Mouse (Mus musculus) MN1 (cell line): ENCODE data around the gene Hmcn1.

Experiments
- DNase-seq: peaks from one replicate; pipeline ENCODE4 v3.0.0-alpha.2; 2016; ENCODE audit warnings: low spot score

Gene Hmcn1

DNA sequence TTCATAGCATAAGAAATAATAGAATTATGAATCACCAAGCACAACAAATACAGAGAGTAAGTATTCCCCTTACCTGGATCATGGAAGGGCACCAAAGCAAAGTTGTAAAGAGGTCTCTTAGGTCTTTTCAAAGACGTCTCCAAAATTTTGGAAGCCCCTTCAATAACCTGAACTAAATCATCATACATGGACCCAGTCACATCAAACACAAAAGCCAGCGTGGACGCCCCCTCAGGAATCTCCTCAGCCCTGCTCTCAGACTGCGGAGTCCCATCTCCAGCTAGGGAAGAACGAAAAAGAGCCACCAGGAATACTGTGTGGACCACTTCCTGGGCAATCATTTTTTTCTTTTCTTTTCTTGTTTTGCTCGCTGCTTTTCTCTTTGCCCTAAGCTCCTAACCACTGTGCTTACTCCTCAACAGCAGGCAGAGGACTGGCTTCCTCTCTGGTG lies 499 bp downstream of the Hmcn1 start:
- no peak for DNase-seq

GRCm38 (mm10) chr1:150991745-150992554 lies 1.3 kb downstream of the Hmcn1 start:
- no peak for DNase-seq

- DNase-seq, result no peak
These were observed 8.3 kb downstream of the Hmcn1 start for GRCm38 (mm10) chr1:150984888-150985287.

DNA sequence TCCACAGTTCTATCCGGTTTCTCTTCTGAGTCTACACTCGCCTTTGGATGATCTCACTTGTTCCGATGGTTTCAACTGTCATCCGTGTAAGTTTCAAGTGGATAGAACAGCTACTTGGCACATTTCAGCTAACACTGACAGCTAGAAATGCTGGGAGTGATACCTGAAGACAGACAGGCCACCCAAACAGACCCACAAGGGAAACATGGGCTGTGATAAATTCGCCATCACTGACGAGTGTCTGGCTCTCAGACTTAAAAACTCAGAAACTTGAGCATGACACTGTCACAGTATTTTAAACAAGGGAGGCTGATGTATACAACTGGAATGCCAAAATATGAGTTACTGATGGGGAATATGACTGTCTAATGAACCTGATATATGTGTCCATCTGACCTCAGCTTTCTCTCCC lies 9.1 kb downstream of the Hmcn1 start:
- no peak for DNase-seq

DNA sequence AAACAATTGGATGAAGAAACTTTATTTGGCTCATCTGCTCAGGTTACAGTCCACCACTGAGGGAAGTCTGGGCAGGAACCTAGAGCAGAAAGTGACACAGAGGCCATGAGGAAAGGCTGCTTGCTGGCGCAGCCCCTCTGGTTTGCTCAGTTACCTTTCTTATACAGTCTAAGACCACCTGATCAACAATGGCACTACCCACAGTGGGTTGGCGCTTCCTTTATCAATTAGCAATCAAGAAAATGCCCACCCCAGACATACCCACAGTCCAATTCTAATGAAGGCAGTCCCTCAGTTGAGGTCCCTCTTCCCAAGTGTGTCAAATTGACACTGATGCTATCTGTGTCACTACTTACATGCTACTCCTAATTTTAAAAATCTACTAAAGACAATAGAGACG lies 14.6 kb downstream of the Hmcn1 start:
- DNase-seq, result no peak

GRCm38 (mm10) chr1:150976263-150976662 lies 17.0 kb downstream of the Hmcn1 start:
- DNase-seq, result no peak

- DNase-seq, result no peak
These were observed 33.7 kb downstream of the Hmcn1 start for GRCm38 (mm10) chr1:150959486-150960074.

DNA sequence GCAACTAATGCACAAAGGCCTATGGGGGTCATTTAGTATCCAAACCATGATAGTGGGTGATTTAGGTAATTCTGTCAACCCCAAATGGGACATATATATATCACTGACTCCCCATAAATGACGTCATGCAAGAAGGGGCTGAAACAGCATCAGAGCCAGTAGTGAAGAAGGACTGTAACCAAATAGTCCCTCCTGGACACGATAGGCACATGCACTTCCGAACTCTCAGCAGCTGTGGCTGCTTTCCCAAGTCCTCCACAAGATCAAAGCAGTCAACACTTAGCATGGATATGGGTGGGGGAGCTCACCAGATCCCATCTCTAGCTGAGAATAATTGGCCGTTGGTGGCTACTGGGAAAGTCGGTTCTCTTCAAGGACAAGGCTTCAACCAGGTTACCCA lies 42.2 kb downstream of the Hmcn1 start:
- no peak for DNase-seq

GRCm38 (mm10) chr1:150950046-150950445 lies 43.2 kb downstream of the Hmcn1 start:
- DNase-seq, result no peak

DNA sequence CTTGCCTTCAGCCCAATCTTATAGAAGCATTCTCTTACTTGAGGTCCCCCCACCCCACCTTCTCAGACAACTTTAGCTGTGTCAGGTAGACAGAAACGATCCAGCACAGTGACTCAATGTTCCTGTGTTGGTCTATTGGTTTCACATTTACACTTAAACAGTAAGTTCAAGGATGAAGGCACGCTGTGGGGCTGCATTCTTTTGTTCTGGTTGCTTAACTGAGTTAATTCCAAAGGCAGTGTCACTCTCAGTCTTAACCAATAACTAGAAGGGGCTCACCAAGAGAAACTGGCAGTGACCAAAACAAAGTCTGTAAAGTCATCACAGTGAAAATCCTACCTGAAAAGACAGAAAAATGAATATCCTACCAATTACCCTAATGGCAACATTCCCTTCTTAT lies 44.3 kb downstream of the Hmcn1 start:
- DNase-seq, result no peak

- DNase-seq, result no peak
These were observed 49.6 kb downstream of the Hmcn1 start for GRCm38 (mm10) chr1:150943601-150944000.

DNA sequence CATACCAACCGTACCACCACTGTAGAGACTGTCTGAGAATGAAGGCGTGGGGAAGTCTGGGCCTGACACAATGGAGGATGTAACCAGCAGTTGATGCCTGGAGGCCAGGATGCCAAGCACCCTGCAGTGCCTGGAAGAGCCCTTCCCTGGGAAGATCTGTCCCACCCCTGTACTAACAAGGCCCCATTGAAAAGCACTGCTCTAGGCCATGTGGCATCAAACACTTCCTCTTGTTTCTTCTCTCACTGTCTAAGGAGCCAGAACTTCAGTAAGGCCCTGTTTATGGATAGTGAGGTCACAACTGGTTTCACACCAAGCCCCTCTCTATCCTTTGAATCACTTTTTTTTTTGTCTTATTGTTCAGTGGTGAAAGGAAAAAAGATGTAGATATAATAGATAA lies 51.1 kb downstream of the Hmcn1 start:
- DNase-seq, result no peak

- DNase-seq, result no peak
These were observed 56.4 kb downstream of the Hmcn1 start for GRCm38 (mm10) chr1:150936821-150937220.

DNA sequence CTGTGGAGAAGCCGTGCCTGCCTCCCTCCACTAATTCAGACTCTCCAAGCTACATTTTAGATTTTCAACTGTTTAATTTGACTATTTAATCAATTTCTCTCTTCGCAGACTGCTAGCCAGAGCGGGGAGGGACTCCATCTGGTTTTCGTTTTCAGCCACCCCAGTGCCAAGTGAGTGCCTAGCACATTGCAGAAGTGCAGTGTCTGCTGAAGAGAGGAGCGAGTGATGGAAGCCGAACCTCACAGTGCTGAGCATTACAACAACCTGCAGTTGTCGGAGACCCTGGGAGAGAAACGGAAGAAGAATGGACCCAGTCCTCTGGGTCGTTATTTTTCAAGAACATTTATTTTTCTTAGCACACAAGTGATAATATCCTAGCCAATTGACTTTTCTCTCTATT lies 59.6 kb downstream of the Hmcn1 start:
- no peak for DNase-seq

DNA sequence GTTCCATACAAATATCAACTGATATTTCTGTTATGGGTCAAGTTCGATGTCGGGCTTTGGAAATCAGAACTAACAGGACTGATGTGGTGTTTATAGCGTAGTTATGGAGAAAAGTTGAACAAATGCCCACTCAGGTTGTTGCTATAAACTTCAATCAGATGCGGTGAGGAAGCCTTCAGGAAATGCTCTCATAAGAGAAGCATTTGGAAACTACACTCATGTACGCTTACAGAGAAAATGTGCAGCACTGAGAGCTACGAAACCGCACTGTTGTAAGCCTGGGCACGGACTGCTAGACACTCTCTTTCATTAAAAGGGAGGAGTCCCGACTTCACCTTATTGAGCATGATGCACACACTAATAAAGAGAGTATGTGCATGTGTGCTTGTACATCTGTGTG lies 72.4 kb downstream of the Hmcn1 start:
- DNase-seq, result no peak

DNA sequence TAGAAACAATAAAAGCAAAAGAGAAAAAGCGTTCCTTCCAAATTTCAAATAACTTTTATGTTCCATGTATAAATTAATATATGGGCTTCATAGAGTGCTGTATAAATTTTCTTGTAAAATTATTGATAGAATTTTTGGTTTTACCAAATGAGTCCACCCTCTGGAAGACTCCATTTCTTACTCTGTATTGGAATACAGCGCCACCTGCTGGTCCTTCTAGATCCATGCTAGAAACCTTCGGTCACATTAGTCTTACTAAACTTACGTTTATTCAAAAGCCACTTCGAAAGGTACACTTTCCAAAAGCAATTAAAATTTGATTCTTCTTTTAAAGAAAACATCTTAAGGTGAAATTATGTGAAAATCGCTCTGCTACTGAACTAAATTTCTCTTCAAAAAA lies 73.0 kb downstream of the Hmcn1 start:
- no peak for DNase-seq

DNA sequence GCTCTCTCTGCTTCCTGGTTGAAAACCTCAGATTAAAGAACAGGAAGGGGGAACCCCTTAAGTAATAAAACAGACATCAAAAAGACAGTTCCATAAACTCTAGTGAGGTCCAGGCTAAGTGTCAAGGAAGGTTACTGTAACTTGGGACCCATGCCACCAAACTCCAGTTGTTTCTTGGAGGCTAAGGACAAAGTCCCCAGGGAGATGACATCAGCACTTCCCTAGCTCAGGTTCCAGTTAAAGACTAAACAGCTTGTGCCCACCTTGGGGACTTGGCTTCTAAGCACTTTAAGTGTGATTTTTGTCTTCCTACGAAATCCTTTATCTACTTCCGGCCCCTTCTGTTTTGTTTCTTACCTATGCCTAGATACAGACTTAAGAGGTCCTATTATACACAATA lies 78.3 kb downstream of the Hmcn1 start:
- no peak for DNase-seq

- no peak for DNase-seq
These were observed 79.6 kb downstream of the Hmcn1 start for GRCm38 (mm10) chr1:150913586-150914136.

DNA sequence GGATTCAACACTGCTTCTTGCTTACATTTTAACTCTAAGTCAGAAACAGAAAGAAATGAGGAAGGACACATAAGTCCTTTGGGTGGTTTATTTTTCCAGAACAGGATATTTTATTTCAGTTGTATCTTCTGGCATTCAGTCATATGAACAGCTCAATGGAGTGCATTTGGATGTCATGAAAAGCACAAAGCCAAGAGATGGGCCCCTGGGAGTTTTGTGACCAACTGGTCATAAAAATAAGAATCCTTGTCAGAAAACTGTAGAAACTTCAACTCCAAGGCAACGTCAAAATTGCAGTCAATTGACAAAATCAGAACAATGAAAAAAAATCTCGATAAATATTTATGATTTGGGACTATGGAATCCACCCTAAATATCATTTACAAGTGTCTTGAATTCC lies 83.6 kb downstream of the Hmcn1 start:
- DNase-seq, result no peak

- DNase-seq, result no peak
These were observed 99.5 kb downstream of the Hmcn1 start for GRCm38 (mm10) chr1:150893677-150894188.

- no peak for DNase-seq
These were observed 103.2 kb downstream of the Hmcn1 start for GRCm38 (mm10) chr1:150890017-150890416.

- DNase-seq, result no peak
These were observed 107.0 kb downstream of the Hmcn1 start for GRCm38 (mm10) chr1:150886267-150886666.

DNA sequence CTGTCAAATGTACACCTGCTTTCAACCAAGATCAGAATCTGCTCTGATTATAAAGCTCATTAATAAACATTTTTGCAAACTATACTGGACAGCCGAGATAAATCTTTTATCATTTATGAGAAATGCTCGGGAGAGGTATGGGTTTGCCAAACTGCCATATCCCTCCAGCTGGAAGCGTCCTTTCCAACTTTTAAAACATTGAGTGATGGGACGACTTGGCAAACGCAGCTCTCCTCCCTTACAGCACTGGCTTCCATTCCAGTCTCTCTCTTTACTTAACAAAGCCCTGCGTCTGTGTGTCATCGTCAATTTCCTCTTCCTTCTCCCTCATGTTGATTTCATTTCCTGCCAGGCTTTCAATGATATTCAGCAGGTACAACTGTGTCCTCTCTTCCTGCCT lies 114.8 kb downstream of the Hmcn1 start:
- no peak for DNase-seq
